Comparison of ENCODE assay signal across 8 mouse cellular contexts in genomic region chr3:146149156-146150057, GRCm38 (mm10). TPM values are rescaled to one million over a fixed set of nuclear protein-coding genes. Genes with fewer than 3 reads are reported as not detected.
A peak's percentile ranks its signal among the peaks of the same experiment; 100 is the strongest.
DNase-seq lines count a peak whose midpoint lies in the region; ATAC-seq and TF ChIP-seq lines count a peak whose summit lies in the region.

Gene Mcoln2, plus strand, starts transcription at chr3:146149833.

- H3K36me3 ChIP-seq in neural tube, embryonic 11.5 days (ENCODE audit: control insufficient read depth, insufficient read depth, low read length): no peaks in the 10 kb centered on the region
- no peaks in the 10 kb centered on the region for H3K36me3 ChIP-seq in forebrain, embryonic 13.5 days (ENCODE audit: poor library complexity, severe bottlenecking)
- no peaks in the 10 kb centered on the region for H3K36me3 ChIP-seq in intestine, postnatal 0 days (ENCODE audit: control insufficient read depth, insufficient read depth)
- H3K36me3 ChIP-seq in stomach, embryonic 15.5 days: no peaks in the 10 kb centered on the region

- H3K27me3 ChIP-seq in neural tube, embryonic 11.5 days (ENCODE audit: control insufficient read depth, insufficient read depth, low read length): peaks cover 5% of the 10 kb centered on the region; the same call in 1 of the 2 replicates
- H3K27me3 ChIP-seq in forebrain, embryonic 13.5 days: peaks cover 34% of the 10 kb centered on the region
- H3K27me3 ChIP-seq in intestine, postnatal 0 days (replicated peaks; ENCODE audit: control insufficient read depth, insufficient read depth, low read length): no peaks in the 10 kb centered on the region
- 0 out of 2 replicates have a peak, but pooled peaks cover 7% of the 10 kb centered on the region for H3K27me3 ChIP-seq in stomach, embryonic 15.5 days (replicated peaks)

- 11% methylated on average over 28 of the region's 34 CpGs for WGBS in neural tube, embryonic 11.5 days
- WGBS in forebrain, embryonic 13.5 days: 12% methylated on average over 33 of the region's 34 CpGs
- WGBS in intestine, postnatal 0 days: 12% methylated on average over 33 of the region's 34 CpGs
- WGBS in stomach, embryonic 15.5 days: 13% methylated on average over 34 of the region's 34 CpGs

- peak within 1 kb of the TSS; percentile 61 for H3K4me2 ChIP-seq in neural tube, embryonic 11.5 days (ENCODE audit: low read depth)
- peak within 1 kb of the TSS; percentile 91 for H3K4me2 ChIP-seq in forebrain, embryonic 13.5 days
- peak within 1 kb of the TSS; percentile 91 for H3K4me2 ChIP-seq in intestine, postnatal 0 days (replicated peaks; ENCODE audit: low read depth)
- peak within 1 kb of the TSS; percentile 94 for H3K4me2 ChIP-seq in stomach, embryonic 15.5 days

- no peak within 1 kb of the TSS; the same call in 1 of the 2 replicates for H3K9ac ChIP-seq in neural tube, embryonic 11.5 days (ENCODE audit: low read length)
- peak within 1 kb of the TSS; percentile 55 for H3K9ac ChIP-seq in forebrain, embryonic 13.5 days
- peak within 1 kb of the TSS; percentile 46 for H3K9ac ChIP-seq in intestine, postnatal 0 days (ENCODE audit: low read depth, low read length)
- H3K9ac ChIP-seq in stomach, embryonic 15.5 days: no peak within 1 kb of the TSS

- no peak within 1 kb of the TSS for H3K27ac ChIP-seq in neural tube, embryonic 11.5 days (ENCODE audit: low read depth, low read length)
- no peak within 1 kb of the TSS for H3K27ac ChIP-seq in forebrain, embryonic 13.5 days
- H3K27ac ChIP-seq in intestine, postnatal 0 days (ENCODE audit: low read depth, low read length): peak within 1 kb of the TSS; percentile 68
- H3K27ac ChIP-seq in stomach, embryonic 15.5 days: no peak within 1 kb of the TSS

- H3K4me3 ChIP-seq in neural tube, embryonic 11.5 days (ENCODE audit: low read depth, low read length): peak within 1 kb of the TSS; percentile 39
- peak within 1 kb of the TSS; percentile 41 for H3K4me3 ChIP-seq in forebrain, embryonic 13.5 days
- H3K4me3 ChIP-seq in intestine, postnatal 0 days (ENCODE audit: low read depth, low read length): peak within 1 kb of the TSS; percentile 51
- peak within 1 kb of the TSS; percentile 46 for H3K4me3 ChIP-seq in stomach, embryonic 15.5 days (replicated peaks)

- ATAC-seq in neural tube, embryonic 11.5 days (ENCODE audit: insufficient read depth, low FRiP score, low TSS enrichment): peak; percentile 39
- ATAC-seq in forebrain, embryonic 13.5 days: 0 out of 2 replicates have a peak, but pooled peaks have one; percentile 16
- ATAC-seq in intestine, postnatal 0 days: peak; percentile 52; the same call in 1 of the 2 replicates
- ATAC-seq in stomach, embryonic 15.5 days (ENCODE audit: insufficient read depth, low FRiP score, low read depth): peak; percentile 61

- no peak for DNase-seq in neural tube, embryonic 11.5 days (ENCODE audit: low spot score)
- no peak for DNase-seq in neural tube, embryonic 10.5 days (ENCODE audit: extremely low spot score, low spot score)
- peak; percentile 28 for DNase-seq in lung, postnatal 36 days
- no peak for DNase-seq in left cerebral cortex, adult 18-20 months (ENCODE audit: low spot score in 2 of 2)
- no peak for DNase-seq in right cerebral cortex, postnatal 25 days

- no peaks in the 10 kb centered on the region for H3K9me3 ChIP-seq in neural tube, embryonic 11.5 days (ENCODE audit: control insufficient read depth, low read length)
- no peaks in the 10 kb centered on the region for H3K9me3 ChIP-seq in forebrain, embryonic 13.5 days (replicated peaks)
- no peaks in the 10 kb centered on the region for H3K9me3 ChIP-seq in intestine, postnatal 0 days (ENCODE audit: control insufficient read depth)
- no peaks in the 10 kb centered on the region for H3K9me3 ChIP-seq in stomach, embryonic 15.5 days

- H3K4me1 ChIP-seq in neural tube, embryonic 11.5 days (ENCODE audit: control insufficient read depth, insufficient read depth, low read length): peaks cover 10% of the 10 kb centered on the region; the same call in 1 of the 2 replicates
- H3K4me1 ChIP-seq in forebrain, embryonic 13.5 days: peaks cover 12% of the 10 kb centered on the region
- H3K4me1 ChIP-seq in intestine, postnatal 0 days (replicated peaks; ENCODE audit: control insufficient read depth, insufficient read depth, low read length): no peaks in the 10 kb centered on the region
- H3K4me1 ChIP-seq in stomach, embryonic 15.5 days: 0 out of 2 replicates have a peak, but pooled peaks cover 3% of the 10 kb centered on the region

- TF ChIP-seq CTCF in intestine, postnatal 0 days (IDR thresholded peaks at IDR 0.05; ENCODE audit: low read depth): no peak

RNA-seq across cellular contexts. Expression of gene Mcoln2, which starts in this region (rescaled TPM):
- polyA plus RNA-seq in neural tube, embryonic 11.5 days (2014; fragmentation: Nextera tagmentation; extraction: Ambion mirVana): 0.28 and 0.49 TPM in 2 replicates
- 0.28 and 0.57 TPM in 2 replicates for polyA plus RNA-seq in forebrain, embryonic 13.5 days (2015; fragmentation: Nextera tagmentation; extraction: Ambion mirVana)
- polyA plus RNA-seq in intestine, postnatal 0 days (2015; fragmentation: Nextera tagmentation; extraction: Ambion mirVana): 6.4 TPM in 2 replicates
- 2.3 and 2.9 TPM in 2 replicates for polyA plus RNA-seq in stomach, embryonic 15.5 days (2015; fragmentation: Nextera tagmentation; extraction: Ambion mirVana)
- total RNA-seq in left cerebral cortex, adult 18-20 months (2021): not detected

Comparison
In these comparisons a context has a peak if more than half of its experiments do, and no peak if none do; other contexts are left out.
1. Peak in ATAC-seq, H3K4me3 ChIP-seq and H3K4me2 ChIP-seq in neural tube, embryonic 11.5 days; RNA of the gene not detected or under 1 TPM.
2. Peak in ATAC-seq, H3K4me3 ChIP-seq, H3K9ac ChIP-seq and H3K4me2 ChIP-seq in forebrain, embryonic 13.5 days; RNA of the gene not detected or under 1 TPM.